Mouse (Mus musculus): ENCODE measurements at regions not wholly inside any gene's neighbourhood (a gene's known extent, or its start where the extent isn't known, plus 50 kb on each side); places are given as distances from the start of the nearest gene placed in this dataset.

DNA sequence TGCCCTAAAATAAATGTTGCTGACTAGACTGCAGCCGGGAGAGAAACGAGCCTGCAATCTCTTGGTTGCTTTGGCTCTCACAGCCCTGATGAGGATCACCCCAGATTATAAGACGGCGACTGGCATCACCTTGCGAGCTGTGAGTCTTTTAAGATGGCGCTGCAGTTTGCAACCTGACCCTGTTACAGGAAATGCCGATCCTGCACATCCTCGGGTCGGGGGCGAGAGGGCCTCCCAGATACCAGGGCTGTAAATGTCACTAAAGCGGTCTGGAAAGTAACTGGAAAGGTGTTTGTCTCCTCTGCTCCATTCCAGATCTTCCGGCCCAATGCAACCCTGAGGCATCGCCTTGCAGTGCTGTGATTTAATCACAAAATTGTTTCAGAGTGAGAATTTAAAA, 53.4 kb downstream of the Cartpt start:
- DNase-seq (ENCODE audit: low read depth, low spot score): no peak

GRCm38 (mm10) chr13:99842626-99843025, 58.3 kb downstream of the Cartpt start:
- no peak for DNase-seq (ENCODE audit: low read depth, low spot score)

DNA sequence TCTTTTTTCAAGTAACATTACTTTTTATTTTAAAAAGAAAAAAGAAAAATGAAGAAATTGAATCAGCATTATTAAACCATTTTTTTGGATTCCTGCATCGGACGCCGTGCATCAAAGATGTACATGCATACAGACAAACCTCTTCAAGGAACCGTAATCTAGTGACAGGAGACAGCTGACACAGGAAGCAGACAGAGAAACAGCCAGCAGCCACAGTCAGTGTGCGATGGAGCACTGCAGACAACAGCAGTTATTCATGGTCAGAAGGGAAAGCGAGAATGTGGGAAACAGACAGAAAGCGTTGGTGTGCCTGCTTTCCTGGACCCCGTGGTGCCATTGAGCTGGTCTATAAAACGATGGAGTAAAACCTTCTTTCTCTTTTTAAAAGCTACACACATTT, 61.4 kb downstream of the Cartpt start:
- DNase-seq (ENCODE audit: low read depth, low spot score): no peak

- DNase-seq (ENCODE audit: low read depth, low spot score): peak; percentile 68
These were observed 63.0 kb downstream of the Cartpt start for GRCm38 (mm10) chr13:99837772-99838425.

GRCm38 (mm10) chr13:99837180-99837579, 63.7 kb downstream of the Cartpt start:
- DNase-seq (ENCODE audit: low read depth, low spot score): no peak

DNA sequence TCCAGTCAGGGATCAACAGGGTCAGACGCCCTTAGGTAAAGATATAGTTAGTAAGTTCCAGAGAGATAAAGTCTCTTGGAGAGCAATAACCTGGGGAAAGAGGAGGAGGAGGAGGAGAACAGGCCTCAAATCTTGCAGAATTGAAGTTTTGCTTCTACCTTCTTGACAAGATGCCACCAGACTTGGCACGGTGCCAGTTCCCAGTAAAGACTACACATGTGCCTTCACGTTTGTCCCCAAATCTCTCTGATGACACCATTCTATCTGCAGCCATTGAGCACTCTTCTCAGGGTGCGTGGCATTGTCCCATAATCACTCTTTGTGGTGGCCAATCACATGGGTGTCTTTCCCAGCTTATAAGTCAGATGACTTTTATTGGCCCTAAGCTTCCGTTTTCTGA, 64.3 kb downstream of the Cartpt start:
- DNase-seq (ENCODE audit: low read depth, low spot score): no peak

GRCm38 (mm10) chr13:99835518-99835917, 65.4 kb downstream of the Cartpt start:
- no peak for DNase-seq (ENCODE audit: low read depth, low spot score)

GRCm38 (mm10) chr13:99830080-99830724, 70.7 kb downstream of the Cartpt start:
- DNase-seq (ENCODE audit: low read depth, low spot score): no peak

- no peak for DNase-seq (ENCODE audit: low read depth, low spot score)
These were observed 73.3 kb downstream of the Cartpt start for GRCm38 (mm10) chr13:99827573-99827972.

DNA sequence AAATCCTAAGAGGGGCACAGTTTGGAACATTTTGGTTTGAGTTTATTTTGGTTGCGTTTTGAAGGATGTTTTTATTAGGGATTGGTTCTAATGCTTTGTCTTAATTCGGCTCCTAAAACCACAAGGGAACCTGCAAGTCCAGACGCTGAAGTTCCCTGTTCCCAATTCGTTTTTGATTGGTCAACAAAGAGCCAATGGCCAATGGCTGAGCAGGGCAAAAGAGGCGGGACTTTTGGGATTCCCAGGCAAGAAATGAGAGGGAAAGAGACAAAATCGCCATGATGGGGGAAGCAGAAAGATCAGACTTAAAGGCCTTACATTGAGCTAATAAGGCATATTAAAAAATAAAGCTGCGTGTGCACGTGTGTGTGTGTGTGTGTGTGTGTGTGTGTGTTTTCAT, 76.3 kb downstream of the Cartpt start:
- DNase-seq (ENCODE audit: low read depth, low spot score): no peak

DNA sequence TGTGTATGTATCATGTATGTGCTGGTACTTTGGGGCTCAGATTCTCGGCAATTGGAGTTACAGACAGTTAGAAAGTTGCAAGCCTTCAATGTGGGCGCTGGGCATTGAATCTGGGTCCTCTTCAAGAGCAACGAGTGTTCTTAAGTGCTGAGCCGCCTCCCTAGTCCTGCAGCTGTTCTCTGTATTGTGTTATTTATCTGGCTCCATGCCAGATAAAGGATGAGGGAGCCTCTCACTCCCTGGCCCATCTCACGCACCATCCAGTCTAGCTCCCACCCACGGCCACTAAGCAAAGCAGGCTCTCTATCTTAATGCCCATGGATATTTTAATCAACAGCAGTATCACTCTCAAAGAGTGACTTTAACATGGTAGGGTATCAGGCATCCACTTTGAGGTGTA, 84.2 kb downstream of the Cartpt start:
- DNase-seq (ENCODE audit: low read depth, low spot score): no peak

GRCm38 (mm10) chr13:99815786-99816185, 85.1 kb downstream of the Cartpt start:
- DNase-seq (ENCODE audit: low read depth, low spot score): no peak

- no peak for DNase-seq (ENCODE audit: low read depth, low spot score)
These were observed 86.1 kb downstream of the Cartpt start for GRCm38 (mm10) chr13:99814801-99815200.

- no peak for DNase-seq (ENCODE audit: low read depth, low spot score)
These were observed 86.8 kb downstream of the Cartpt start for GRCm38 (mm10) chr13:99814033-99814556.

GRCm38 (mm10) chr13:99794448-99794847, 106.4 kb downstream of the Cartpt start:
- DNase-seq (ENCODE audit: low read depth, low spot score): no peak

GRCm38 (mm10) chr13:99793786-99794435, 107.0 kb downstream of the Cartpt start:
- no peak for DNase-seq (ENCODE audit: low read depth, low spot score)

DNA sequence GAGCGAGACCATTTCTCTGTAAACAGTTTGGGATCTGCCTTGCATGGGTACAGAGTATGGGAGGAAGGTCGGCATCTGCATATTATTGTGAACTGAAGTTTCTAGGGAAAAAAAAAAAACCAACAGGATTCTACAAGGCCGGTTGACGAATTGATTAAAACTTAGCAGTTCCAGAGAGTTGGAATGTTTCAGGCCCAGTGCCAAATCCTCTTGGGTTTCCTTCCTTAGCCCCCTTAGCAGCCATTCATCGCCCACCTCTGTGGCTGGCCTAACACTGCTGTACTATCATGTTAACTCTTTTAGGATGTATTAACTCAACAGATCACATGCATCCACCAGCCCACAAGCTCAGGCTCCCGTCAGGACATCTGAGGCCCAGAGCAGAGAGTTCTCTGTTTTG, 107.9 kb downstream of the Cartpt start:
- DNase-seq (ENCODE audit: low read depth, low spot score): no peak

GRCm38 (mm10) chr13:99790951-99791350, 109.9 kb downstream of the Cartpt start:
- no peak for DNase-seq (ENCODE audit: low read depth, low spot score)

DNA sequence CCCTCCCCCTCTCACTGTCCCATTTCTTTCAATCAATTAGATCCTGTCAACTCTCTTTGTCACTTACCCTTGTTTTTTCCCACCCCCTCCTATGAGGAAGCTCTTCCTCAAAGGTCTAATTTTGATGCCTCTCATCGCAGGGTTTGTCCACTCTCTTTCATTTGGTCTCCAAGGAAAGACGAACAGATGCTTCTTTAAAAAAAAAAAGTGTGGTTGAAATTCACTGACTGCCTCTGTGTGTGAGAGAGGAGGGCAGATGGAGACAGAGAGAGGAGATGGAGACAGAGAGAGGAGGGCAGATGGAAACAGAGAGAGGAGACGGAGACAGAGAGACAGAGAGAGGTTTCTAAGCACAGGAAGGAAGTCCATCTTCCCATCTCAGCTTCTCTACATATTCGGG, 113.1 kb downstream of the Cartpt start:
- DNase-seq (ENCODE audit: low read depth, low spot score): no peak

- no peak for DNase-seq (ENCODE audit: low read depth, low spot score)
These were observed 115.5 kb downstream of the Cartpt start for GRCm38 (mm10) chr13:99785427-99785826.

- no peak for DNase-seq (ENCODE audit: low read depth, low spot score)
These were observed 116.6 kb downstream of the Cartpt start for GRCm38 (mm10) chr13:99784314-99784713.

DNA sequence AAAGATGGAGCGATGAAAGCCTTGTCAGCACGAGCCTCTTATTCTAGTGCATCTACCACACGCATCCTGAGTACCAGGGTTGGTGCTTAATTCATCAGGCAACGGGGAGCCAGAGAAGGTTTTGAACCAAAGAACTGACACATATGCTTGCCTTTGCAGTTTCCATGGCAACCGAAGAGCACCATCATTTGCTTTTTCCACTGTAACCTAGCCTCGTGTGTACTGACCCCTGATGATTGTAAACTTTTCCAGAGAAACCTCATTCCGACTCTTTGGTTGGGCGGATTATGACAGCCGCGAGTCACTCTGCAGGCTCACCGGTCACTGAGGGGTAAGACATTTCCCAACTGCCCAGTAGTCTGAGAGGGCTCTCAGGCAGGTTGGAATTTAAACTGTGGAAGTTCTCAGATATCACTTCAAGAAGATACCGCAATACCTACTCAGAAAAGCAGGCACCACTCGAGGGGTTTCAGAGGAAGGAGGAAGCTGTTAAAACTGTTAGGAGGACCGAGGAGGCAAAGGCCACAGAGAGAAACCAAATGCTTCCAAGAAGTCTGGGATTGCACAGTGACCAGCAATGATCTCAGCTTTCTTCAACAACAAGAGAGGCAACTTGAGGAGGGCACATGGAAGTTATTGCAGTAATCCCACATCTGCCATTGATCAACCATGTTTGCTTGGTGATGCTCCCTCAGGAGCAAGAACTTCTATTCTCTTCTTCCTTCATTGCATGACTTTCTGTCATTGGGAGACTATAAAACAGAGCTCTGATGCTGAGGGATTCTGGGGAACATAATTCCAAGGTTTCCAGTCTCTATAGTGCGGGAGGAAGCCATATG, 117.8 kb downstream of the Cartpt start:
- no peak for DNase-seq (ENCODE audit: low read depth, low spot score)
